Comparison of ENCODE assay signal across 22 mouse cellular contexts in the genomic region with DNA sequence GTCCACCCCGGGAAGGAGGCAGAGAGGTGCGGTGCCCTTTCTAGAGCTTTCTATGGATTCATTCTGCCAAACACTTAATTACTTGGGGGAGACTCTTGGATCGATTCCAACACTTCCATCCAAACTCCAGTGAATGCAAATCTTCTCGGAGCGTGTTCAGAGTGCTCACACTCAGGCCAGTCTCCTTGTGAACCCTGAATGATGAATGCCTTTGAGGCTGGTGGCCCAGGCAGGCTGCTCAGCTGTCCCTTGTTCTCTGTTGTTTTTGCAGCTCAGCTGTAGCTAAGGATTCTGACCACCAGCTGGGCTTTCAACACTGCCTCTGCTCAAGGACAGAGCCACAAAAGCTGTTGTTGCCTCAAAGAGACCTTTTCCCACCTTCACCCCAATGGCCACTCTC.
DNase-seq lines count a peak whose midpoint lies in the region; ATAC-seq and TF ChIP-seq lines count a peak whose summit lies in the region.
"Had no signal": no experiment of that assay in that cellular context is flagged by ENCODE, and none has a peak within 500 bp of the region (broad histone marks: within the 10 kb centered on the region; RNA-seq: fewer than 3 reads in every experiment).

No protein-coding gene starts in this region.

- TF ChIP-seq CTCF in hindbrain, postnatal 0 days (IDR thresholded peaks at IDR 0.05; ENCODE audit: low read depth): no peak
- no peak for TF ChIP-seq CTCF in liver, postnatal 0 days (IDR thresholded peaks at IDR 0.05; ENCODE audit: low read depth)

- TF ChIP-seq EP300 in liver, postnatal 0 days (IDR thresholded peaks at IDR 0.05; ENCODE audit: low read depth): no peak

- no peak overlapping the region for H3K4me2 ChIP-seq in forebrain, embryonic 13.5 days
- H3K4me2 ChIP-seq in forebrain, embryonic 11.5 days (ENCODE audit: low read depth, low read length, severe bottlenecking): no peak overlapping the region
- H3K4me2 ChIP-seq in hindbrain, postnatal 0 days (ENCODE audit: low read depth, low read length): no peak overlapping the region
- H3K4me2 ChIP-seq in hindbrain, embryonic 11.5 days (replicated peaks; ENCODE audit: low read depth, low read length): no peak overlapping the region
- H3K4me2 ChIP-seq in liver, embryonic 15.5 days: no peak overlapping the region
- H3K4me2 ChIP-seq in liver, postnatal 0 days (ENCODE audit: low read depth, low read length): no peak overlapping the region
- H3K4me2 ChIP-seq: heart, embryonic 11.5 days; limb, embryonic 13.5 days had no signal

- DNase-seq in forebrain, embryonic 11.5 days (ENCODE audit: low spot score): no peak
- DNase-seq in hindbrain, postnatal 0 days (ENCODE audit: low spot score): peak; percentile 66
- no peak for DNase-seq in hindbrain, embryonic 11.5 days (ENCODE audit: low spot score)
- no peak for DNase-seq in liver, postnatal 0 days
- DNase-seq in retina, postnatal 1 day: peak; percentile 6
- no peak for DNase-seq in retina, embryonic 14.5 days (ENCODE audit: low spot score)
- DNase-seq: adrenal gland, postnatal 10 days; cerebellum, adult 11 months; gastrocnemius, postnatal 25 days; heart, postnatal 10 days; kidney, adult 8-10 months; kidney, postnatal 36 days; lung, postnatal 14 days; spleen, adult 18-20 months; thymus, postnatal 25 days had no signal

- 22% methylated on average over 5 of the region's 5 CpGs for WGBS in forebrain, embryonic 13.5 days
- WGBS in forebrain, embryonic 11.5 days: 56% methylated on average over 5 of the region's 5 CpGs
- 29% methylated on average over 5 of the region's 5 CpGs for WGBS in hindbrain, postnatal 0 days
- 55% methylated on average over 5 of the region's 5 CpGs for WGBS in hindbrain, embryonic 11.5 days
- 74% methylated on average over 5 of the region's 5 CpGs for WGBS in liver, embryonic 15.5 days (ENCODE audit: insufficient replicate concordance)
- 80% methylated on average over 5 of the region's 5 CpGs for WGBS in liver, postnatal 0 days (ENCODE audit: insufficient replicate concordance)

- peaks cover 13% of the 10 kb centered on the region for H3K4me1 ChIP-seq in forebrain, embryonic 13.5 days
- H3K4me1 ChIP-seq in forebrain, embryonic 11.5 days (replicated peaks; ENCODE audit: control insufficient read depth, insufficient read depth, low read length): no peaks in the 10 kb centered on the region; the same call in 1 of the 2 replicates
- 0 out of 2 replicates have a peak, but pooled peaks cover 6% of the 10 kb centered on the region for H3K4me1 ChIP-seq in hindbrain, postnatal 0 days (ENCODE audit: insufficient read depth, low read length)
- H3K4me1 ChIP-seq in hindbrain, embryonic 11.5 days (replicated peaks; ENCODE audit: control insufficient read depth, insufficient read depth, low read length): no peaks in the 10 kb centered on the region
- H3K4me1 ChIP-seq in liver, embryonic 15.5 days (replicated peaks): peaks cover 49% of the 10 kb centered on the region
- H3K4me1 ChIP-seq in liver, postnatal 0 days (ENCODE audit: insufficient read depth): peaks cover 5% of the 10 kb centered on the region
- H3K4me1 ChIP-seq: limb, embryonic 13.5 days had no signal

- H3K27ac ChIP-seq in forebrain, embryonic 13.5 days: no peak overlapping the region
- no peak overlapping the region for H3K27ac ChIP-seq in forebrain, embryonic 11.5 days (ENCODE audit: low read depth, low read length)
- H3K27ac ChIP-seq in hindbrain, postnatal 0 days: no peak overlapping the region
- no peak overlapping the region for H3K27ac ChIP-seq in hindbrain, embryonic 11.5 days (ENCODE audit: low read depth, low read length)
- peak overlapping the region; percentile 3; the same call in 1 of the 2 replicates for H3K27ac ChIP-seq in liver, embryonic 15.5 days (replicated peaks)
- H3K27ac ChIP-seq in liver, postnatal 0 days (ENCODE audit: low read depth): no peak overlapping the region
- H3K27ac ChIP-seq: limb, embryonic 13.5 days had no signal

- ATAC-seq in forebrain, embryonic 13.5 days: peak; percentile 62; the same call in 1 of the 2 replicates
- no peak for ATAC-seq in forebrain, embryonic 11.5 days (replicated peaks; ENCODE audit: low FRiP score)
- ATAC-seq in hindbrain, postnatal 0 days: peak; percentile 83
- no peak for ATAC-seq in hindbrain, embryonic 11.5 days (ENCODE audit: low FRiP score)
- no peak for ATAC-seq in liver, embryonic 15.5 days (ENCODE audit: insufficient read depth)
- no peak for ATAC-seq in liver, postnatal 0 days
- ATAC-seq: activated CD4-positive, CD25-positive, alpha-beta regulatory T cell, adult 4 months; midbrain, embryonic 16.5 days had no signal

- H3K27me3 ChIP-seq in forebrain, embryonic 13.5 days: no peaks in the 10 kb centered on the region
- H3K27me3 ChIP-seq in forebrain, embryonic 11.5 days (ENCODE audit: control insufficient read depth, insufficient read depth, low read length): no peaks in the 10 kb centered on the region
- no peaks in the 10 kb centered on the region for H3K27me3 ChIP-seq in hindbrain, postnatal 0 days (ENCODE audit: insufficient read depth, low read length)
- no peaks in the 10 kb centered on the region for H3K27me3 ChIP-seq in hindbrain, embryonic 11.5 days (ENCODE audit: control insufficient read depth, insufficient read depth, low read length)
- H3K27me3 ChIP-seq in liver, embryonic 15.5 days: no peaks in the 10 kb centered on the region
- no peaks in the 10 kb centered on the region for H3K27me3 ChIP-seq in liver, postnatal 0 days (ENCODE audit: insufficient read depth, low read length)

- H3K9me3 ChIP-seq in forebrain, embryonic 13.5 days (replicated peaks): no peaks in the 10 kb centered on the region
- H3K9me3 ChIP-seq in forebrain, embryonic 11.5 days (ENCODE audit: control insufficient read depth, low read length): no peaks in the 10 kb centered on the region
- H3K9me3 ChIP-seq in hindbrain, postnatal 0 days (ENCODE audit: low read length): no peaks in the 10 kb centered on the region
- H3K9me3 ChIP-seq in hindbrain, embryonic 11.5 days (ENCODE audit: control insufficient read depth, low read length): no peaks in the 10 kb centered on the region
- H3K9me3 ChIP-seq in liver, embryonic 15.5 days (replicated peaks): no peaks in the 10 kb centered on the region
- no peaks in the 10 kb centered on the region for H3K9me3 ChIP-seq in liver, postnatal 0 days (ENCODE audit: low read length)
- H3K9me3 ChIP-seq: G1E; limb, embryonic 13.5 days had no signal

- H3K36me3 ChIP-seq in forebrain, embryonic 13.5 days (ENCODE audit: poor library complexity, severe bottlenecking): no peaks in the 10 kb centered on the region
- H3K36me3 ChIP-seq in forebrain, embryonic 11.5 days (ENCODE audit: control insufficient read depth, insufficient read depth, low read length): no peaks in the 10 kb centered on the region
- no peaks in the 10 kb centered on the region for H3K36me3 ChIP-seq in hindbrain, postnatal 0 days (ENCODE audit: insufficient read depth, low read length)
- H3K36me3 ChIP-seq in hindbrain, embryonic 11.5 days (ENCODE audit: control insufficient read depth, insufficient read depth, low read length): no peaks in the 10 kb centered on the region
- H3K36me3 ChIP-seq in liver, embryonic 15.5 days (replicated peaks): no peaks in the 10 kb centered on the region
- H3K36me3 ChIP-seq in liver, postnatal 0 days (replicated peaks; ENCODE audit: insufficient read depth, low read length): no peaks in the 10 kb centered on the region
- H3K36me3 ChIP-seq: G1E; limb, embryonic 13.5 days had no signal

- H3K4me3 ChIP-seq in forebrain, embryonic 13.5 days: no peak overlapping the region
- no peak overlapping the region for H3K4me3 ChIP-seq in forebrain, embryonic 11.5 days (ENCODE audit: low read depth, low read length)
- no peak overlapping the region for H3K4me3 ChIP-seq in hindbrain, postnatal 0 days (ENCODE audit: low read length)
- H3K4me3 ChIP-seq in hindbrain, embryonic 11.5 days (ENCODE audit: low read depth, low read length): no peak overlapping the region
- H3K4me3 ChIP-seq in liver, embryonic 15.5 days (replicated peaks): no peak overlapping the region
- H3K4me3 ChIP-seq in liver, postnatal 0 days (ENCODE audit: low read depth, low read length): no peak overlapping the region
- H3K4me3 ChIP-seq: limb, embryonic 13.5 days had no signal

- no peak overlapping the region for H3K9ac ChIP-seq in forebrain, embryonic 13.5 days
- no peak overlapping the region for H3K9ac ChIP-seq in forebrain, embryonic 11.5 days (ENCODE audit: low read length)
- no peak overlapping the region for H3K9ac ChIP-seq in hindbrain, postnatal 0 days (replicated peaks; ENCODE audit: low read length)
- no peak overlapping the region for H3K9ac ChIP-seq in hindbrain, embryonic 11.5 days (ENCODE audit: low read depth, low read length)
- H3K9ac ChIP-seq in liver, embryonic 15.5 days: no peak overlapping the region
- H3K9ac ChIP-seq in liver, postnatal 0 days (replicated peaks): no peak overlapping the region
- H3K9ac ChIP-seq: limb, embryonic 13.5 days had no signal

Comparison
In these comparisons a context has a peak if more than half of its experiments do, and no peak if none do; other contexts are left out.
1. ATAC-seq: peak in forebrain, embryonic 13.5 days (single experiment) and hindbrain, postnatal 0 days (single experiment); none in forebrain, embryonic 11.5 days (single experiment), hindbrain, embryonic 11.5 days (single experiment), liver, embryonic 15.5 days (single experiment) and liver, postnatal 0 days (single experiment).
2. DNase-seq: peak in hindbrain, postnatal 0 days (single experiment) and retina, postnatal 1 day (single experiment); none in forebrain, embryonic 11.5 days (single experiment), hindbrain, embryonic 11.5 days (single experiment), liver, postnatal 0 days (single experiment) and retina, embryonic 14.5 days (single experiment).